Mouse (Mus musculus) lung, adult 2 months (tissue): ENCODE measurements around the gene Tmem229b.

Experiments used
- CTCF ChIP-seq: fragments of 200-500 bp; IDR thresholded peaks from 2 replicates; pipeline ENCODE4 v1.5.1; 2011; ENCODE audit warnings: mild to moderate bottlenecking, low read length, control low read depth; ENCODE audit not compliant: insufficient read depth
- POLR2A ChIP-seq: fragments of 200-500 bp; IDR thresholded peaks from 2 replicates; pipeline ENCODE4 v1.6.1; 2011; ENCODE audit warnings: low read depth, mild to moderate bottlenecking, control low read depth, low read length, borderline replicate concordance; ENCODE audit errors: extremely low read depth

DNA sequence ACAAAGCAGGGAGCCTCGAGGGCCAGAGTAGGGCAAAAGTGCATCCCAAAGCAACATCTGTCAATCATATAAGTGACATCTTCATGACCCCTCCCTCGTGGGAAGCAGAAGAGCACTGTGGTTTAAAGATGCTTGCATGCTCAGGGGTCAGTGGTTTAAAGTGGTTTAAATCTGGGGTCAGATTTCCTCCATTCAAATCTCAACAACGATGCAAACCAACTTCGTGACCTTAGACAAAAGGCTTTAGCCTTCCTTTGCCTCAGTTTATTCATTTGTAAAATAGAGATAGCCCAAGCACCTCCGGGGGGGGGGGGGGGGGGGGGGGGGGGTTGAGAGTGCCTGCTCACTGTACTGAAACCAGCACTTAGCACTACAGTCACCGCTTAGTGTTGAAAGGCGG, 10.7 kb downstream of the Tmem229b start:
- no peak for TF ChIP-seq POLR2A
- TF ChIP-seq CTCF, result no peak
